Mouse (Mus musculus): ENCODE measurements around the gene Acot8. TPM values are rescaled to one million over a fixed set of nuclear protein-coding genes. Genes with fewer than 3 reads are reported as not detected.

Acot8 gene
- 25.7 and 28.9 TPM in 2 replicates for total RNA-seq (2021)
- long read RNA-seq, experiment 1, transcript Acot8-202 (6 exons, 1,152 nt) = major isoform, 25 of 37 reads
- long read RNA-seq, experiment 1, partial matches to known transcripts = 6 of 37 reads
- long read RNA-seq, experiment 1, other reads (novel, unspliced or antisense) = 2 of 37 reads
- long read RNA-seq, experiment 2, transcript Acot8-202 (6 exons, 1,152 nt) = major isoform, 23 of 41 reads
- long read RNA-seq, experiment 2, partial matches to known transcripts = 5 of 41 reads
- long read RNA-seq, experiment 2, other reads (novel, unspliced or antisense) = 7 of 41 reads

DNA sequence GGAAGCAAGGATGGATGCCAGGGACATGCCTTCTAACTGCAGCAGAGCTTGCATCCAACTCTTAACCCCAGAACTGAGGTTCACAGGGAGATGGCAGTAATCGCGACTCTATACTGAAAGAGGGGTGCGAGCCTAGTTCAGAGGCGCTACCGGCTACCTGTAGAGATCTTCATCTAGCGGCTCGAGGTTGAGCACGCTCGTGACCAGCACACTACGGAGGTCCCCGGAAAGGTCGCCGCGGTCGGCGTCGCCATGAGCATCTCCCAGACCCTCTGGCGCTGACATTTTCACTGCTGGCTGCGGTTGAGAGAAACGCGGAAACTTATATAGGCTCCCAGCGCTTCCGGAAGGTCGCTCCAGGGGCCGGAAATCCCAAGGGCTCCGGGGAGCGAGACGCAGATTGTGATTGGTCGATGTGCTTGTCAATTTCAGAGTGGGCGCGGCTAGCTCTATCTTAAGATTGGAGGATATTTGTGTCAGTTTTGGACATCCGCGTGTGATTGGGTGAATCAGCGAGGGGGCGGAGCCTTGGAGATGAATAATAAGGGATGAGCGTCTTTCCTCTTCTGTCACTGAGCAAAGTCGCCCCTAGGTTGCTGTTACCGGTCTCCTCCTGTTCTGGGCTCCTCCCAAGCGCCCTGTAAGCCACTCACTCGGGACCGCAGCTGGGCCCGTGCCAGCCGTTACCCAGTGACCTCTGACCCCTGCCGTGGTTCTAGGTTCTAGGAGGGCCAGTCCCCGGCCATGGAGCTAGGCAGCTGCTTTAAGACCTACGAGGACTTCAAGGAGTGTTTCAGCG lies at the start of gene Acot8, which contains the start of gene Zswim3:
TSS of gene Acot8 (minus strand) at position 350 of the 799 bp plus-strand sequence.
TSS of gene Zswim3 (plus strand) at position 566 of the 799 bp plus-strand sequence.
- peak; percentile 98 for DNase-seq

DNA sequence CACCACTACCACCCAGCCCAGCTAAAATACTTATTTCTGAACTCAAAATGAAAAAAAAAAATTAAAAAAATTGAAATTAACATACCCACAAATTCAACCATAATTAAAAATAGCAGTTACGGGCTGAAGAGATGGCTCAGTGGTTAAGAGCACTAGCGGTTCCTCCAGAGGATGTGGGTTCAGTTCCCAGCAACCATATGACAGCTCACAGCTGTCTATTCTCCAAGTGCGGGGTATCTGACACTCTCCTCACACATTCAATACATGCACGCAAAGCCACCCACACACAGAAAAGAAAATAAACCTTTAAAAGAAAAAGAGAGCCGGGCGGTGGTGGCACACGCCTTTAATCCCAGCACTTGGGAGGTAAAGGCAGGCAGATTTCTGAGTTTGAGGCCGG lies 45.4 kb upstream of the Acot8 start:
- no peak for DNase-seq

DNA sequence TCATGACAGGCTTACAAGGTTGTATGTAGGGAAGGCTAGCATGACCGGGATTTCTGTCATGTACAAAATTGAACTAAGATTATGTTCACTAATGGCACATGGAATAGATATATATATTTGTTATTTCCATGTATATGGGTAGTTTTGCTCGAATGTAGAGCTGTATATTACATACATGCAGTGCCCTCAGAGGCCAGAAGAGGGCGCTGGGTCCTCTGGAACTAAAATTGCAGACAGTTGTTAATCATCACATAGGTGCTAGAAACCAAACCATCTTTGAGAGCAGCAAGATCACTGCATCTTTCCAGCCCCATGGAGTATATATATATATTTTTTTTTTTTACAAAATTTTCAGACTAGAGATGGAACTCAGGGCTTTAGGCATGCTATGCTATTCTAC lies 41.1 kb upstream of the Acot8 start:
- DNase-seq = no peak

DNA sequence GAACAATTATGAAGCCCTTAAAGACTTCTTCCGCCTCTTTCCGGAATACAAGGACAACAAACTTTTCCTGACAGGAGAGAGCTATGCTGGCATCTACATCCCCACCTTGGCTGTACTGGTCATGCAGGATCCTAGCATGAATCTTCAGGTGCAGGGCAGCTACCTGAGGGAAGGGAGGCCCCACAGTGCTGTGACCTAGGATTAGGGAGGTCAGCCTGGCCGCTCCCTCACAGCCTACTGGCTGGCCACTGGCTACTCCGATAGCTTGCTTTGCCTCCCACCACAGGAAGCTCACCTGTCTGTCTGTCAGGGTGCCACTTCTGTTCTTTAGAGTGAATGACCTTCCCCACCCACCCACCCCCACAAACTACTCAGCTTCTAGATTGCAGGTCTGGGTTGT lies 30.5 kb upstream of the Acot8 start:
- DNase-seq = no peak

DNA sequence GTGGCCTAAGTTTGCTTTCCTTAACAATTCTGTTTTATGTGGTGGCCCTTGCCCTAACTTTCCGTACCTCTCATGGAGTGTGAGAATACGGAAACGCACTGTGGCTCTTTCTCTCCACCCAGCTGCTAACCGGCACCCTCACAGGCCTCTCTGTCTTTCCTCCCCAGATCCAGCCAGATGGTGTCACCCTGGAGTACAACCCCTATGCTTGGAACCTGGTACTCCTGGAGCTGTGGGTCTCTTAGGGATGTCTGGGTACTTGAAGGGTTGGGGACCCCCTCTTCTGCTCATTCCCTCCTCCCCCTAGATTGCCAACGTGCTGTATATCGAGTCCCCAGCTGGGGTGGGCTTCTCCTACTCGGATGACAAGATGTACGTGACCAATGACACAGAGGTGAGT lies 29.8 kb upstream of the Acot8 start:
- no peak for DNase-seq

DNA sequence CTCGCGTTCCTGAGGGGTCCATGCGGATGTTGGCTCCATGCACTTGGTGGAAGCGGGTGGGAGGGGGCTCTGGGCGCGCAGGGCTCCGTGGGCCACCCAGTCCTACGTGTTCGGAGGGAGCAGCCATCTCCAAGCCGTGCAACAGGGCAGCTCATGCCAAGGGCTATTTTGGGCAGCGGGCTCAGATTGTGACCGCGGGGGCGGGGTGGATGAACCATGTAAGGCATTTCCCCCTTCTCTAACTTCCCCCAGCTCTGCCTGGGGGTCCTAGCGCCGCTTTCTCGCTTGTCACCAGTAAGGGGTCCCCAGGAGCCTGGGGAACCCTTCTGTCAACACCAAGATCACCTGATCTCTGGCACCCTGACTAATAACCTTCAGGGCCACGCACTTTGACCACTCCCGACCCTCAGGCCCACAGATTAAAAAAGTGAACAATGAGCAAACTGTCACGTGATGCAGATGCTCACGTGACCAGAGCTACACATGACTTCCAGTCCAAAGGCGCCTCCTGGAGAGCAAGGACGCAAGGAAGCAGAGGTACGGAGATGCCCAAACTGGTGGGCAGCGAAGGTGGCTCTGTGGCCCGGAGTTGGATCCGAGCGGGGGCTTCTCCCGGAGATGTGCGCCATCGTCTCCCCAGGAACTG lies 28.8 kb upstream of the Acot8 start, which contains the start of gene Neurl2:
TSS of gene Neurl2 (minus strand) at position 143 of the 646 bp plus-strand sequence.
- DNase-seq = peak; percentile 92

DNA sequence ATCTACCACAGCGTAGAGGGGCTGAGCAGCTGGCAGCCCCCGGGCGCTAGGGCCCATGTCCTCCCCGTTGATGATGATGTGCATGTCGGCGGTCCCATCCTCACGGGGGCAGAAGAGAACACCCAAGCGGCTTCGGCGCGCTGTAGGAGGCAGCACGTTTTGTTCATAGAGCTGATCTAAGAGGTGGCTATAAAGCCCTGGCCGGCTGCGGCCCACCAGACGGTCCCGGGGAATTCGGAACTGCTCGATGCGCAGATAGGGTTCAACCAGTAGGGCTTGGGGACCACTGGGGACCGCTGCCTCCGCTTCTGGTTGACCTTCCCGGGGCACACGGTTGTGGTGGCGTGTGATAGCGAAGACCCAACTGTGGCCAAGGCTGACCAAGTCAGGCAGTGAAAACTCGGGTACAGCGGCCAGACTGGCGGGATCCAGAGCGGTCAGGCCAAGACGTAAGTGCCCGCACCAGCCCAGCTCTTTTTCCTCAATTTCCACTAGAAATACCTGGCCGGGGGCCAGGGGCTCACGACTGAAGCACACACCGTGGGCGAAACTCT lies 28.1 kb upstream of the Acot8 start, which contains the start of gene Ctsa:
TSS of gene Ctsa (plus strand) at position 126 of the 554 bp plus-strand sequence.
- peak; percentile 88 for DNase-seq

DNA sequence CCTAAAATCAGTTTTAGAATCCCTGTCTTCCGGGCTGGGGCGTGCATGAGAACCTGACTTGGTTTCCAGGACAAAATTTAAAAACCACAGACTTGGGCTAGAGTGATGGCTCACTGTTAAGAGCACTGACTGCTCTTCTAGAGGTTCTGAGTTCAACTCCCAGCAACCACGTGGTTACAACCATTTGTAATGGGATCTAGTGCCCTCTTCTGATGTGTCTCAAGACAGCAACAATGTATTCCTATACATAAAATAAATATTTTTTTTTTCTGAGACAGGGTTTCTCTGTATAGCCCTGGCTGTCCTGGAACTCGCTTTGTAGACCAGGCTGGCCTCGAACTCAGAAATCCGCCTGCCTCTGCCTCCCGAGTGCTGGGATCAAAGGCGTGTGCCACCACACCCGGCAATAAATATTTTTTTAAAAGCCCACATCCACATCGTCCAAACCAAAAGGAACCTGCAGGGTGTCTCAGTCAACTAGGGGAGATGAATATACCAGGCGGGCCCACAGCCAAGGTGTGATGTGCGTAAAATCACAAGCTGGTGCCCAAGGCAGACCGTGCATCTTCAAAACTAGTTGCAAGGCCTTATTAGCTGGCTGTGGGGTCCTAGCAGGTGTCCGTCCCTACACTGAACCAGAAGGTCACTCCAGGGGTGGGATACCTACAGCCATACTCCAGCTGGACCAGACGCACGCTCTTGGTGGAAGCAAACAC lies 27.5 kb upstream of the Acot8 start:
- DNase-seq = no peak

DNA sequence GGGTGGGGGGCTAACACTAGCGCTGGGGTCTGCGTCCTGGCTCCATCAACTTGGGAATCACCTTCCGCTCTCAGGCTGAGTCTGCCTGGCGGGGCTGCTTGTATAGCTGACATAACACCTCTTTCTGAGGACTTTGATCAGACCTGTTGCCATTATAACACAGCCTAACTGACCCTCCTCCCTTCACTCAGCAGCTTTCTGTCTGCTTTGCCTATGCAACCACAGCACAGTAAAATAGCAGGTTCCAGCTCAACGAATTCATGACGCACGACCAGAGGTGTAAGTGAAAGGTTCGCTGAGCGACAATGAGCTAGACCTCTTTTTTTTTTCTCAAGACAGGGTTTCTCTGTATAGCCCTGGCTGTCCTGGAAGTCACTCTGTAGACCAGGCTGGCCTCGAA lies 26.3 kb upstream of the Acot8 start:
- no peak for DNase-seq

DNA sequence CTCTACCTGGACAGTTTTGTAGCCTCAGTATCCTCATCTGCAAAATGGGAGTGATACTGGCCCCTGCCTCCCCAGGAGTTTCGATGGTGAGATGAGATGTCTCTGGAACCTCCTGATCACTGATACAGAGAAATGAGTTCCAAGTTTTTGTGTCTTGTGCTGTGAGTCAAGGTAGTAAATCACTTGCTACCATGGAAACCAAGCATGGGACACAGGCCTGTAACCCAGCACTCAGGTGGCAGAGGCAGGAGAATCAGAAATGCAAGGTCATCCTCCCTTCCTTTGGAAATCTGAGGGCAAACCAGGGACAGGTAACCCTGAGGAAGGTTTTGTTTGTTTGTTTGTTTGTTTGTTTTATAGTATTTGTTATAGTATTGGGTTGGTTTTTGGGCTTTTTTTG lies 24.4 kb upstream of the Acot8 start:
- no peak for DNase-seq

DNA sequence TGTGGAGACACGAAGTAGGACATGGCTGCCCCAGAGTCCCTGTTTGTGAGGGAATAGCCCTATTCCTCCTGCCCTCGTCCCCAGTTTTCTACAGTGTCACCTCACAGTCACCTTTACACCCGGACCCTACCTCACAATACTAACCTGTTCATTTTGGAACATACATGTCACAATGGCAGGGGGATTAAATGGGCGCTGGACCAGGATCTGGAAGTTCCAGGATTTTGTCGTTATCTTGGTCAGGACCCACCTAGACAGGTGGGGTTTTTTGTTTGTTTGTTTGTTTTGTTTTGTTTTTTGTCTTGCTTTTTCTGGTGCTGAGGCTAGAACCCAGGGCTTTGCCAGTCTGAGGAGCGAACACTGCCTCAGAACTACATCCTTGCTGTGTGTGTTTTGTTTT lies 23.8 kb upstream of the Acot8 start, which contains the start of gene Spata25:
TSS of gene Spata25 (minus strand) at position 101 of the 400 bp plus-strand sequence.
- DNase-seq = no peak

DNA sequence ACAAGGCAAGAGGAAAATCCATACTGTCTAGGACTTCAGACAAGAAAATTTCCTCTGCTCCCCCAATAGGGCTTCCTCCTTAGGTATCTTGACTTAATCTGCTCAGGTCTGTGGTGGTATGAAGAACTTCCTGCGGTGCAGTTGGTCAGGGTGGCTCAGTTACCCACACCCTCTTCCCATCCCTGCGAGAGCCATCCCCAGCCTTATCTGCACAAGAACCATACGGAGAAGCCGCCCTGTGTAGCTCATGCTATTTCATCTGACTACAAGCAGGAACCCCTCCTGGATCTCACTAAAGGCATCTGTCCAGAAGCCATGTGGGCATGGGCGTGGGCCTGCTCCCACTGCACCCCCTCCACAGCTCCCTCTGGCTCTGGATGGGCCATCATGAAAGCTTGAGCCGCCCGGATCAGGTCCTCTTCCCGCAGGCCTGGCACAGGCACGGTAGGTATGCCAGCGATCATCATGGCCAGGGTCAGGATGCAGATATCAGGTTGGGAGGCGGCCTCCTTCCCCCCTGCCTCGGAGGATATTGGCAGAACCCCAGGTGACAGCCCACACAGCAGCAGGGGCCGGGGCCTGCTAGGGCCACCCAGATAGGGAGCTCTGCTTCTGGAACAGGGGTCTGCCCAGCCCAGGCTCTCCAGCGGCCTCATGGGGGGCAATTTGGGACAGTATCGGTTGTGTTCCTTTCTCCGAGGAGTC lies 22.6 kb upstream of the Acot8 start:
- DNase-seq = no peak

DNA sequence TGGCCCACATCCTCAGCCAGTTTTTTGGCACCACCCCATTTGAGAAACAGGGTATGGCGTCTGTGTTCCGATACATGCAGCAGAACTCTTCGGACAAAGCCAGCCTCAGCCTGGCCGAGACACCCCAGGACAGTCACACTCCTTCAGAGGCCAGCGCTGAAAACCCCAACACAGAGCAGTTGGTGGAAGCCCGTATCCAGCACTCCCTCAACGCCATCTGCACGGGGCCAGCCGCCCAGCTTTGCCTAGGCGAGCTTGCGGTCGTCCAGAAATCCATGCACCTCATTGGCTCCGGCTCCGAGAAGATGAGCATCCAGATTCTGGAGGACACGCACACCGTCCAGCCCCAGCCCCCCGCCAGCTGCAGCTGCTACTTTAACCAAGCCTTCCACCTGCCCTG lies 20.8 kb upstream of the Acot8 start:
- no peak for DNase-seq

DNA sequence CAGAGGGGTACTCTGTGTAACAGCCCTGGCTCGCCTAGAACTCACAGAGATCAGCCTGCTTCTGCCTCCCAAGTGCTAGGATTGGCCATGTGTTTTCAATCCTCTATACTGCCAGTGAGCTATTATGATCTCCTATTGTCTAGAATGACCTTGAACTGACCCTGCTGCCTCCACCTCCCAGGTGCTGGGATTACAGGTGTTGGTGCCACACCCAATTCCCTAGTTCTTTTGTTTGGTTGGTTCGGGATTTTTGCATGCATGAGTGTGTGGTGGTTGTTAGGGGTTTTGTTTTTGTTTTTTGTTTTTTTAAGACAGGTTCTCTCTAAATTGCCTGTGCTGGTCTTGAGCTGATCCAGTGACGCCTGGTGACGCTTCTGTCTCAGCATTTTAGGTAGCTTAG lies 19.3 kb upstream of the Acot8 start:
- no peak for DNase-seq

DNA sequence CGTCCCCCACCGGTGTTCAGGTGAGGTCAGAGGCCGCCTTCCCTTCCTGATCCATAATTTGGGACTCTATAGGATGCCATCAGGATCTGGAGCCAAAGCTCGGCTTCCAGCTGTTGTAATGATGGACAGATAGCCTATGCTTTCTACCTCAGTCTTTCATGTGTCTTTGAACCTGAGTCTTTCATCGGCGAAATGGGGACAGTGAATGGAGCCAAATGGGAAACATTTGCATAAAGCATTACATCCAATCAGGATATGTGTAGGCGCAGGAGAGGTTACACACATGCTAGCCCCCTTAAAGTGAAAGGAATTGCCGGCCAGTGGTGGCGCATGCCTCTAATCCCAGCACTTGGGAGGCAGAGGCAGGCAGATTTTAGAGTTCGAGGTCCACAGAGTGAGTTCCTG lies 18.5 kb upstream of the Acot8 start:
- DNase-seq = peak; percentile 30

DNA sequence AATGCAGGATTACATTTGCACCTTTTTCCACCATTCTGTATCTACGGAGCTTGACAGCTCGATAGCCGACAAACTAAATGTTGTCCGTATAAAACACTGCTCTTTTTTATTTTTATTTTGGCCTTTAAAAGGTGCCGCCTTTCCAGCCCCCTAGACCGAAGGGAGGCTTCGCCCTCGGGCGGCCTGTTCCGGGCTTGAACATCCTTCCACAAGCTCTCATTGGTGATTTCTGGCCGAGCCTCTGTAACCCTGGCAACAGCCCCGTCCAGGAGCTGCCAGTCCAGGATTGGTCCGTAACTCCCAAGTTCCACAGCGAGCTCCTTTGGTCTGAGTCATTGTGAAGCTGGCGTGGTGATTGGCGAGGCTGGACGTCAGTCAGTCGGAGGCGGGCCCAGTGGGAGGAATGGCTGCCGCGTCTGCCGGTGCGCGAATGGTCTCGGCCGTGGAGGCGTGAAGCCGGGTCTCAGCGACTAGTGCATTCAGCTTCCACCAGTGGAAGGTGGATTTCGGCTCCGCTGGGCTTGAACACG lies 18.0 kb upstream of the Acot8 start, which contains the start of gene Zswim1:
TSS of gene Zswim1 (plus strand) at position 51 of the 530 bp plus-strand sequence.
- DNase-seq = peak; percentile 100

DNA sequence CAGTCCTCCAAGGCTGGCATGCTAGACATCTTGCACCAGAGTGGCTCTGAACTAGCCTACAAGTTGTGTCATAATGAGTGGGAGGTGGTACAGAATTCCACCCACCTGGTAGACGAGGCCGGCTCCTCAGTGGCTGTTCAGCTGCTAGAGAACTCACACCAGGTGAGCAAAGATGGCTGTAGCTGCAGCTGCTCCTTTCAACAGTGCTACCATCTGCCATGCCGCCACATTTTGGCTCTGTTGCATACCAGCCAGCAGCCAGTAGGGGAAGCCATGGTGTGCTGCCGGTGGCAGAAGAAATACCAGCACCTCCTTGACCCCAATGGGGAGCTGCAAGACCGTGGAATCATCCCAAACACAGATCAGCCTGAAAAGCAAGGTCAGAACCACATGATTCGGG lies 16.4 kb upstream of the Acot8 start:
- DNase-seq = no peak

DNA sequence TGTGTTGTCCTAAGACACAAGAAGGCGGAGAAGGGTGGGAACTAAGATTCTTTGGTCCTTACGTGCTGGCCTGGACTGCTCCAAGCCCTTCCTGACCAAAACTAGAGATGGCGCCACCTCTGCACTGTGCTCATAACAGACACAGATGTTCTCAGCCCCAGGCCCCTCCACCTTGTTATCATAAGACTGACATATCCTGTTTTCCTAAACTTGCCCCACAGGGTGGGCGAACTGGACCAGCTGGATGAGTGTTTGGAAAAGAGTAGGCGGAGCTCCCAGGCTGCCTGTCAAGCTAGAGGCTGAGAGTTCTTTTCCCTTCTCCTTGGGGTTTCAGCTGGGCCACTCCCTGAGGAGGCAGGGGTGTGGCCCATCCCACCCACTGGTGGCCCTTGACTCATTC lies 13.0 kb upstream of the Acot8 start:
- DNase-seq = no peak

DNA sequence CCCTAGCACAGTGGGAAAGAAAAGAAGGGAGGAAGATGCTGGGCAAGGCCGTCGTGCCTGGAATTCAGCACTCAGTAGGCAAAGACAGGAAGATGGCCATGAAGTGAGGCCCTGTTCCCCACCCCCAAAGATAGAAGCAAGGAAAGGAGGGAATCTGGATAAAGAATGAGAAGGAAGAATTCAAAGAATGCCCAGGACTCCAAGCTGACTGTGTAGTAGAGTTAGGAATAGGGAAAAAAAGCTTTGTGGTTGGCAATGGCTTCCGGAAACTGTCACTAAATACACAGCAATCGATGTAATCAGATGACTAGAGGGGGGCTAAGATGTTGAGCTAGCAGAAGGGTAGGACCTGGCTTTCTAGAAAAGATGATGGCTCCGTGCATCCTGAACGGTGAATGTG lies 12.5 kb upstream of the Acot8 start:
- DNase-seq = no peak

DNA sequence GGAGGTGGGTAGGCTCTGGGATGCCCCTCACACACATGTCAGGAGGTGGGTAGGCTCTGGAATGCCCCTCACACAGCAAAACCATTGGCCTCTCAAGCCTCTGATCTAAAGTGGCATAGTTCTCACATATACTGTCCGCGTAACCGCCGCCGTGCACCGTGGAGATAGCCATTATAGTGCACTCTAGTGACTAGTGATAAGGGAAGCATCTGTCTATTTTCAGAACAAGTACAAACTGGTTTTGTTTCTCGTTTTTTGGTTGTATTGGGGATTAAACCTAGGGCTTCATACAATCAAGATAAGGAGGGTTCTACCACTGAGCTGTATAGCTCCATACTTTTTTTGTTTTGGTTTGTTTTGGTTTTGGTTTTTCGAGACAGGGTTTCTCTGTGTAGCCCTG lies 11.1 kb upstream of the Acot8 start:
- DNase-seq = no peak

DNA sequence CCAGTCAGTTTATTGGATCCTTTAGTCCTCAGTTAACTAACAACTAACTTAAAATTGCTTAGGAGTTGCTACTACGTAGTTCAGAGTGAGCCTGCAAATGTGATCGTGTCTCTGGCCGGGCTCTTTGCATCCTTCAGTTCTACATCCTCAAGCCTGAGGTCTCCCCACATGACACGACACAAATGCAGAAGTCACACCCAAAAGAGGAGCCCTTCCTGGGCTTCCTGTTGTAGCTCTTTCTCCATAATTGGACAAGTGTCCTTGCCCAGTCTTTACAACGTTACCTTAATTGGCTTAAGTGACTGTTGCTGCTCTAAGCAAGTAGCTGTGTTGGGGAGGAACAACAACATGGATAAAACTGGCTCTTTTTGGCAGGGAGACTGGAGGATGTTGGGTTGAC lies 10.7 kb upstream of the Acot8 start:
- no peak for DNase-seq
